Mouse (Mus musculus) forelimb bud, embryonic 11.5 days (tissue): ENCODE data around the gene Zbtb25.

Source experiments
- DNase-seq: peaks from one replicate; pipeline ENCODE4 v3.0.0-alpha.2; 2012; ENCODE audit warnings: low read depth, low spot score

The Zbtb25 gene

DNA sequence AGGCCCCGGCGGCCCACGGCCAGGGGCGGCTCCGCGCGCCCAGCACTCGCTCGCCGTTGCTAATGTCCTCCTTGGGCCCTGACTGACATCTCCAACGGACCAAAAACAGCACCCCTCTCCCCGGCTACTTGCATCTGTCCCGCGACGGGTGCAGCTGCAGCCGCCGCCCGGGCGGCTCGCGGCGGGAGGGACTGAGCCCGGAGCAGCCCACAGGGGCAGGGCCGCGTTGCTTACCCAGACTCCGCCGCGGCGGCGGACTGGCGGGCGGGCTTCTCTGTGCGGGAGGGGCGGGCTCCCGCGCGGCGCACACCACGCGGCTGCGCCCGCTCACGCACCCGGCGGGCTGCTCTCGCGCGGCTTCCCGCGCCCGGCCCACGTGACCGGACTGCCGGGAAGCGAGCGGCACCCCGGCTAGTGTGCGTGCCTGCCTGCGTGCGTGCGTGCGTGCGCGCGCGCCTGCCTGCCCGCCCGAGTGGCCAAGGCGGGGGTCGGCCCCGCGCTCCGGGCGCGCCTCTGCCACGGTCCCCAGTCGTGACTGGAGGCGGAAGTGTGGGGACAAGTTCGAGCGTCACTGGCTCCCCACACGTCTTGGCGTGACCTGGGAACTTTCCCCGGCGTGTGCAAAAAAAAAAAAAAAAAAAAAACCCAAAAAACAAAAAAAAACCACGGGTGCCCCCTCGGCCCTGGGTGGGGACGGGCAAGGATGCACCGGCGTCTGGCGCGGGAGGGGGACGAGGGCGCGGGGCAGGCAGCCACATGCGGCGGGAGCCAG lies at the start of gene Zbtb25:
TSS of gene Zbtb25 (minus strand) at position 397 of the 772 bp plus-strand sequence.
- DNase-seq, result peak; percentile 84

DNA sequence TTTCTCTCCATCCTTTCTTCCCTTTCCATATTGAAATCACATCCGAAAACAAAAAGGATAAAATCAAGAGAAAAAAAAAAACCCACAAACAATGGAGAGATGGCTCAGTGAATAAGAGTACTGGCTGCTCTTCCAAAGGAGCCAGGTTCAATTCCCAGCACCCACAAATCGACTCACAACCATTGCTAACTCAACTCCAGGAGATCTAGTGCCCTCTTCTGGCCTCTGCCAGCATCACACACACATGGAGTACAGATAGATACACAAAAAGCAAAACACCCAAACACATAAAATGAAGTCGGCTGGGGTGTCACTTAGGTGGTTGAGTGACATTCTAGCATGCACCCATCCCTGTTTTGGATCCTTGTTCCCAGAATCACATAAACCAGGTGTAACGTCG lies 48.9 kb upstream of the Zbtb25 start:
- DNase-seq, result no peak

DNA sequence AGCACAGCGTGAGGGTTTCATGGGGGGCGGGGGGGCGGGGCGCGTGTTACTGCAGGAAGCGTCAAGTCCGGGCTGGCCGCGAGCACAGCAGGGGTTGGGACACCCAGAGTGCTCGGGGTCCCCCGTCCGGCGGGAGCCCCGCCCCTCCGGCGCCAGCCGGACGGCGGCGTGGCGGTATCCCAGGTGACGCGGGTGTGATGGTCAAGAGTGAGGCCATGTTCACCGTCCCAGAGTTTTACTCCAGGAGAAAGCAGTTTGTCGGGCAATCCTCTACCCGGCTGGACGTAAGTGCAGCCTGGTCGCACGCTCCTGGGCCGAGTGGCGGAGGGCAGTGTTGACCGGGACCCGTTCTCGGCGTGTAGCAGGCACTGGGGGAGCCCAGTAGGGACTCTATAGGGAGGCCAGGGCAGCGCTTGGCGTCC lies 48.0 kb upstream of the Zbtb25 start, which contains the start of gene Ppp1r36:
TSS of gene Ppp1r36 (plus strand) at position 106 of the 422 bp plus-strand sequence.
- DNase-seq, result no peak

DNA sequence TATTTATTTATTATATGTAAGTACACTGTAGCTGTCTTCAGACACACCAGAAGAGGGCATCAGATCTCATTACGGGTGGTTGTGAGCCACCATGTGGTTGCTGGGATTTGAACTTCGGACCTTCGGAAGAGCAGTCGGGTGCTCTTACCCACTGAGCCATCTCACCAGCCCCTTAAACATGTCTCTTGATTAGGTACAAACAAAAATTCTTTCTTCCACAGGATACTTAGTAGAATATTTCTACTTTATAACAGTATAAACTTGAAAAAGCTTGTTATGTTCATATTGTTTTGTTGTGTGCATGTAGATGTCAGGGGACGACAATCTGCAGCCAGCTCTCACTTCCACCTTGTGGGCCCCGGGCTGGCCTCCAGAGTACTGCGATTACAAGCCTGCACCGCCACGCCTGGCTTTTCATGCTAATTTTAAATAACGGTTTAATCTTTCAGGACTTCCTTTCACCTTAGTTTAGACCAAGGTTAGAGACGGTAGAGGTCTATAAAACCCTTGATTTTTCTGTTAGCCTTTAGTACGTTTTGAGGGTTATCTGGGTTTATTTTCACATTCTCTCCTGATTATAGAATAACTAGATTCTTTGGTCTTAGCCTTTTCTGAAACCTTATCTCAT lies 46.1 kb upstream of the Zbtb25 start:
- no peak for DNase-seq

DNA sequence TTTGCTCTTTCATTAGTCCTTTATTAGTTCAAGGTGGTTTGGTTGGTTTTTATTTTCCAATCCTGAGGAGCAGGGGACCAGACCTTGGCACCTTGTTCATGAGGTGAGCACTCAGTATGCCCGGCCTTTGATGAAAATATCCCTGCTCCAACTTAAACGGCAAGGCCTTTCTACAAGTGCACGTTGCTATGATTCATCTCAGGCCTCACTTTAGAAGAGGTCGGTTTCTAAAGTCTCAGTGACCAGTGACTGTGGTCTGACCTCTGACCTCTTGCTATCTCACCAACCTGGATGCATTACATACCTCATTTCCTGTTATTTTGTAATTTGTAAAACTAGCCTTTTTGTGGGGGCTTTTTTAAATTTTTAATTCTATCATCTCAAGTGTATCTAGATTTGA lies 39.8 kb upstream of the Zbtb25 start:
- peak; percentile 31 for DNase-seq

DNA sequence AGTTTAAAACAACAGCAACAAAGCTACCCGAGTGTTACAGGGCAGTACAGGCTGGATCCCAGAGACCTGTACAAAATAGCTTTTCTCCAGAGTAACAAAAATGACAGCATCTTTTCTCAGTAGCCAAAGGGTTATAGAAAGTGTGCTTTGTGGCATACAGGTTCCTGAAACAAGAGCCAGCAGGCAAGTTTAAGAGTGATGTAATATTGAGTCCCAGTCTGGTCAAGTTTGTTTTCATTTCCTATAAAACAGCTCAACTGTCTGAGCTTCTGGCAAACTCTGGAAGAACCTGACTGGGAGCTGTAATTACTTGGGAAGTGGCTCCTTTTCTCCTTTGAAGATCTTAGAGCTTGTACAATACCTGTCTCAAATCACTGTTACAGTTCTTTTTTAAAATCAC lies 37.8 kb upstream of the Zbtb25 start:
- peak; percentile 27 for DNase-seq

DNA sequence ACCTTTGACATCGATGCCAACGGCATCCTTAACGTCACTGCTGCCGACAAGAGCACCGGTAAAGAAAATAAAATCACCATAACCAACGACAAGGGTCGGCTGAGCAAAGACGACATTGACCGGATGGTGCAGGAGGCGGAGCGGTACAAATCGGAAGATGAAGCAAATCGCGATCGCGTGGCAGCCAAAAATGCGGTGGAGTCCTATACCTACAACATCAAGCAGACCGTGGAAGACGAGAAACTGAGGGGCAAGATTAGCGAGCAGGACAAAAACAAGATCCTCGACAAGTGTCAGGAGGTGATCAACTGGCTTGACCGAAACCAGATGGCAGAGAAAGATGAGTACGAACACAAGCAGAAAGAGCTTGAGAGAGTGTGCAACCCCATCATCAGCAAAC lies 36.6 kb upstream of the Zbtb25 start:
- DNase-seq, result peak; percentile 16

DNA sequence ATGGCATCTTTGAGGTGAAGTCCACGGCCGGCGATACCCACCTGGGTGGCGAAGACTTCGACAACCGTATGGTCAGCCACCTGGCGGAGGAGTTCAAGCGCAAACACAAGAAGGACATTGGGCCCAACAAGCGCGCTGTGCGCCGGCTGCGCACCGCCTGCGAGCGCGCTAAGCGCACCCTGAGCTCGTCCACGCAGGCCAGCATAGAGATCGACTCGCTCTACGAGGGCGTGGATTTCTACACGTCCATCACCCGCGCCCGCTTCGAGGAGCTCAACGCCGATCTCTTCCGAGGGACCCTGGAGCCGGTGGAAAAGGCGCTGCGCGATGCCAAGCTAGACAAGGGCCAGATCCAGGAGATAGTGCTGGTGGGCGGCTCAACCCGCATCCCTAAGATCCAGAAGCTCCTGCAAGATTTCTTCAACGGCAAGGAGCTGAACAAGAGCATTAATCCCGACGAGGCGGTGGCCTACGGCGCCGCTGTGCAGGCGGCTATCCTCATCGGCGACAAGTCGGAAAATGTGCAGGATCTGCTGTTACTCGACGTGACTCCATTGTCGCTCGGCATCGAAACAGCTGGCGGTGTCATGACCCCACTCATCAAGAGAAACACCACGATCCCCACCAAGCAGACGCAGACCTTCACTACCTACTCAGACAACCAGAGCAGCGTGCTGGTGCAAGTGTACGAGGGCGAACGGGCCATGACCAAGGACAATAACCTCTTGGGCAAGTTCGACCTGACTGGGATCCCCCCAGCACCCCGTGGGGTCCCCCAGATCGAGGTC lies 36.0 kb upstream of the Zbtb25 start:
- DNase-seq, result no peak

DNA sequence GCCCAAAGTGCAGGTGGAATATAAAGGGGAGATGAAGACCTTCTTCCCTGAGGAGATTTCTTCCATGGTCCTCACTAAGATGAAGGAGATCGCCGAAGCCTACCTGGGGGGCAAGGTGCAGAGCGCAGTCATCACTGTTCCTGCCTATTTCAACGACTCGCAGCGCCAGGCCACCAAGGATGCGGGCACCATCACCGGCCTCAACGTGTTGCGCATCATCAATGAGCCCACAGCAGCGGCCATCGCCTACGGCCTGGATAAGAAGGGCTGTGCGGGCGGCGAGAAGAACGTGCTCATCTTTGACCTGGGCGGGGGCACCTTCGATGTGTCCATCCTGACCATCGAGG lies 35.4 kb upstream of the Zbtb25 start:
- DNase-seq, result no peak

DNA sequence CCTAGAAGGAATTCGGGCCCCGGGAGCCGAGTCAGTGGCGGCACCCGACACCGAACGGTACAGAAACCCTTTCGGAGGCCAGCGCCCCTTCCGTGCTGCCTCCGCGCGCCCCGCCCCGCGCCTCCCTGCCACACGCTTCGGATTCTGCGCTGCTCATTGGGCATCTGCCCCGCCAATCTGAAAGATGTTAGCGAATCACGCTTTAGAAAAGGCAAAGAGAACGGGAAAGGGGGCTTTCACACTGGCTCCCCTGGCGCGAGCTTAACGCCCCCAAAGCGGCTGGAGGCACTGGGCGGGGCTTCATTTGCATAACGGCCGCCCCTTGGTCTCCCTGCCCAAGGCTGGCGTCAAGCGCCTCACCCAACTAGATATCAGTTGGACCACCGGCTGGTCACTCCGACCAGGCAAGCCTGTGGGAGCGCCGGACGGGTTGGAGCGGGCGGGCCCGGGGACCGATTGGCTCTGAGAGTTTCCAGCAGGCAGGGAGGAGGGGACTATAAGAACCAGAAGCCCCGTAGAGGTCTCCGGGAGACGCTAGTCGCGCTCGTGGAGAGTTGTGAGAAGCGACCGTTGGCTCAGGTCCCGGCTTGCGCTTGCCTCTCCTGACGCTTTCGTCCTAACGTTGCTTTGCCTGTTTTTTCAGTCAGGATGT lies 34.6 kb upstream of the Zbtb25 start, which contains the start of gene Hspa2:
TSS of gene Hspa2 (plus strand) at position 291 of the 652 bp plus-strand sequence.
- DNase-seq, result peak; percentile 99

DNA sequence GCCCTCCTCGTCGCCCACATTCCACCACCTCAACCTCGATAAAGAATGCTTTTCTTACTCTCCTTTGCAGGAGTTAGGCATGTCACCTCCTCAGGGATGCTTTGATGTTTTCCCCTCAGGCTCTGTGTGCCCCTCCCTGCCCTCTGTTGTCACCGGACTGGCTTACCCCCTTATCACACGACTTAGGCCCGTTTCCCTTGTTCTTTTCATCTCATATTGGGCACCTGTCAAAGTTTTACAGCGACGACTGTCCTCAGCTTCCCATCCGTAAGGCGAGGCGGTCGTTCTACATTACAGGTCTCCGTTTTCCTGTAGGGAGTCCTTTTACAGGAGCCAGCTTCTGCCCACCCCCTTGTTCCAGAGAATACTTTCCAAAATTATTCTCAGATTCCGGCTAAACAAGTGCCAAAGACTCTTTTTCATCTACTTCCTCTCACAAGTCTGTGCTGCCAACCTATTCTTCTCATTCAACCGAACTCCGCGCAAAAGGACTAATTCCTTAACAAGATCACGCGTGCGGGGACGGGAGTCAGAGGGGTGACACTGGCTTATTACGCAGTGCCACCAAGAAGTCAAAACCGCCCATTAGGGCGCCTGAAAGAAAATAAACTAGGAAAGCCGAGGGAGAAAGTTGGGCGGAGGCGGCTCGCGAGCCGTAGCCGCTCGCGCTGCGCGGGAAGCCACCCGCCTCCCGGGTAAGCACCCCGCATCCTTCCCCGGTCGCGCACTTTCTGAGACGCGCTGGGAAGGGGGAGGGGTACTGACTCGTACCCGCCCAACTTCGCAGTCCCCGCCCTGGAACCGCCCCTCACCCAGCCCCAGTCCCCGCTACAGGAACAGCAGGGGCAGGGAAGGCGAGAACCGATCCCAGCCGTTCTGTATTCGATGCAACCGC lies 33.8 kb upstream of the Zbtb25 start:
- no peak for DNase-seq

DNA sequence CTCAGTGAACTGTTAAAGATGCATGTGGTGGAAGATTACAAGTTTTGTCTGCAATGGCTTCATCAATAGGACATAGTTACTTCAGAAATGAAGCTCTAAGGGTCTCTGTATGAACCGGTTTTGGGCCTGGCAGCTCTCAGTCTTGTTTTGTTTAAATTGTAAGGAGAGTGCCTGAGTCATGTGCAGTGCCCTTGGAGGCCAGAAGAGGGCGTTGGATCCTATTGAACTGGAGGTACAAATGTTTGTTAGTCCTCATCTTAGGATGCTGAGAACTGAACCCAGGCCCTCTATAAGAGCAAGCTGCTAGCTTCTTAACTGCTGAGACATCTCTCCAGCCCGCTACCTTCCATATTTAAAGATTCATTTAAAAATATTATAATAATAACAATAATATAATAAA lies 32.3 kb upstream of the Zbtb25 start:
- no peak for DNase-seq

DNA sequence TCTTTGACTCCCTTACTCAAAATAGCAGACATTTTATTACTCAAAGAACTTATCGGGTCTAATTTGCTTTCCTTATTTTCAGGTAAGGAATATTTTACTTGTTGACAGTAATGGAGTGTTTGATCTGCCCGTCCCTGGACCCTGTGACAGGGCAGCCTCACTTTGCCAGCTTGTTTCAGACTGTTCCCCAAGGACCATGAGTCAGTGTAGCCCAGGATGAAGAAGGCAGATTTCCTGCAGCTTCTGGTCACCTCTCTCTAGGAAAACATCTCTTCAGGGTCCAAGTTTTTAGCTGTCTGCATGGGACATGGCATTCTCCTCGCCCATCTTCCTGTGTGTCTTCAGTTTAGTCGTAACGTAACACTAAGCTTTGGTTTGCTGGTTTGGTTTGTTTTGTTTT lies 27.9 kb upstream of the Zbtb25 start:
- DNase-seq, result no peak

DNA sequence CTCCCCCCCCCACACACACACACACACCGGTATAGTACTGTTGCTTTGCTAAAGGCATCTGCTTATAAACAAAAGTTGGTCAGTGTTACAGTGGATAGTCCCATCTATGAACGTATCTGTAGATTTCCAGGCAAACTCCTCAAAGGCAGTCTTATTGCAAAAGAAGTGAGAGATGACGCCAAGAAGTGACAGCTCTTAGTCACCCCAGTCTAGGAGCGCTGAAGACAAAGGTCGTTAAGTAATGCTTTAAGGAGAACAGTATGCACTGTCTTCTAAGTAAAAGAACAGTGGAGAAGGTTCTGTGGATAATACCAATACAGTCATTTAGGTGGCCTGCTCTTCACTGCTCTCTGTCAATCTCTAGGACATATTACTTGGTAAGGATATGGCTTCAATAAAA lies 23.6 kb upstream of the Zbtb25 start:
- no peak for DNase-seq

DNA sequence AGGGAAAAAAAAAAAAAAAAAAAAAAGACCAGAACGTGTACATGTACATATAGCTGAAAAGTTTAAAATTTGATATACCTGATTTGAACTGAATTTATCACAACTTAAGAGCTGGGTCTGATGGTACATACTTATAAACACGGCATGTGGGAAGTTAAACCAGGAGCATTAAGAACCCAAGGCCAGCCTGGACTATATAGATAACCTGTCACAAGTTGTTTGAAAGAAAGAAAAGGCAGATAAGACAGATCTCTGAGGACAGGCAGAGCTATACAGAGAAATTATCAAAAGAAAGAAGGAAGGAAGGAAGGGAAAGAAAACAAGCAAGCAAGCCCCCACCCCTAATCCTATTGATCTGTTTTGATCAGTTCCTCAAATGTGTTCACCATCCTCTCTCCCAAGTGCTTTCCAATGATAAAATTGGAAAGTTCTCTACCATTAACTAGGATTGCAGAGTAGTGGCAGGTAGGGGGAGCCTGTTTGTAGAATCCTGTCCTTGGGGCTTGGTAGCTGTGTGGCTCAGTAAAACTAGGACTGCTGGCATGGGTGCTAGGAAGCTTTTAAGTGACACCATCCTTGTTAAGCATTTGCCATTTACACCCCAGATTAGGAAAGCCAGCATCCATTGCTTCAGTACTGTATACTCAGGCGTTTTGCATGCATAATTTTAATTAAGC lies 22.3 kb upstream of the Zbtb25 start:
- DNase-seq, result no peak

DNA sequence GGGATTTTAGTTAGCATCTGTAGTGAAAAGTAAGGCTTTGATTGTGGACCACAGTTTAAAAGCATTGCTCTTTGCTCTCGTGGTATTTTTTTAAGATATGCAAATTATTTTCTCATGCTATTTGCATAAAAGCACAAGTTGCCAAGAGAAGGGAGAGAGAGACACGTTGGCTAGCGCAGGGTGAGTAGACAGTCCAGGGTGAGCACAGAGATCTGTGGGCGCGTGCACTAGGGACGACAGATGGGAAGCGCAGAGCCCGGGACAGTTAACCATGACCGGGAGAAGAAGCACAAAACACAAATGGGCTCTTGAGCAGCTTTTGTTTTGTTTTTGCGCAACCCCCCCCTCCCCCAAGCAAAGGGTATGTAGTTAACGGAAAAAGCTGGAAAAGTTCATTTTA lies 19.4 kb upstream of the Zbtb25 start:
- DNase-seq, result no peak

DNA sequence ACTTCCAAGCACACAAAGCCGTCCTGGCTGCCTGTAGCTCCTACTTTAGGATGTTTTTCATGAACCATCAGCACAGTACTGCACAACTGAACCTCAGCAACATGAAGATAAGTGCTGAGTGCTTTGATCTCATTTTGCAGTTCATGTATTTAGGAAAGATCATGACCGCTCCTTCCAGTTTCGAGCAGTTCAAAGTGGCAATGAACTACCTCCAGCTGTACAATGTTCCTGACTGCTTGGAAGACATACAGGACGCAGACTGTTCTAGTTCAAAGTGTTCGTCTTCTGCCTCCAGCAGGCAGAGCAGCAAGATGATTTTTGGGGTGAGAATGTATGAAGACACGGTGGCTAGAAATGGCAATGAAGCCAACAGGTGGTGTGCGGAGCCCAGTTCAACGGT lies 15.9 kb upstream of the Zbtb25 start:
- no peak for DNase-seq

DNA sequence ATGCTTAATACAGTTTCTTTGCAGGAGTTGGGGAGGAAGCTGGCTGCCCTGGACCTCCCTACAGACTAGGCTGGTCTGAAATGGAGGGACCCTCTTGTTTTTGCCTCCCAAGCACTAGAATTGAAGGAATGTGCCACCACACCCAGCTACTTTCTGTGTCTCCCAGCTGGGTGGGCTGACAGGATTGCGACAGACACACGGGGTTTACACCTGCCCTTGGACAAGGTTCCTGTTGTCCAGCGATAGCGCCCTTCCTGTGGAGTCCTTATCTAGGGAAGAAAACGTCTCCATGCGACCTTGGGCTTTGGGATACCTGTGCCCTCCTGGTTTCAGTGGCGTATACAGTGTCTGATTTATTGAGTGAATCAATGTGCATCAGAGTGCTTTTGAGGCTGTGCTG lies 10.7 kb upstream of the Zbtb25 start:
- no peak for DNase-seq

DNA sequence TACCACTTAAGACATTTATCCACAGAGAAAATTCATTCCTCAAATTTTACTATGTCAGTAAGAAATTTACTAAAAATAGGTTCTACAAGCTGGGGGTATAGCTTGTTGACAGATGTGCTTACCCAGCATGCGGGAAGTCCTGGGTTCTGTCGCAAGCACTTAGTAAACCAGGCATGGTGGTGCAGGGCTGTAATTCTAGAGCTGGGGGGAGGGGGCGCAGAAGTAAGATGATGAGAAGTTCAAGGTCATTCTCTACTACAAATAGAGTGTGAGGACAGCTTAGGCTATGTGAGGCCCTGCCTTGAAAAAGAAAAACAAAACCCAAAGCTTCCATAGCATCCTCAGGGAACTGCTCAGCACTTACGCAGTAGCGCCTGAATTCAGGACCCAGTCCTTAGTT lies 9.2 kb upstream of the Zbtb25 start:
- DNase-seq, result no peak

DNA sequence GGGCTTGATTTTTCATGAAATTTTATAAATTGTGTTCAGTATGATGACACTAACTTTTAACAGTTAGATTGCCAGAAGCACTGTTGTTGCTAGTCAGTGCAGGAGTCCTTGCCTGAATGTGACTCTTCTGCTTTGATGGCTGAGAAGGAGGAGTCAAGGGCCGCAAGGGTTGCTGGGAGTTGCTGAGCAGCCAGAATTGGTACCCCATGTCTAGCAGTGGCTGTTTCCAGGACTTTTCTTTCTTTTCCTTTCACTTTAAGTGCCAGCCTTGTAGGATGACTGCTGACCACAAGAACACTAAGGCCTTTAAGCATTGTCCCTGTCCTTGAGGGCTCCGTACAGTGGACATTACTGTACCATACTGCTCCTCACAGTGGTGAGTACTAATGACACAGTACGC lies 8.3 kb upstream of the Zbtb25 start:
- DNase-seq, result no peak
